Mouse (Mus musculus): Measurements from ENCODE around the gene Selenot. TPM values are rescaled to one million over a fixed set of nuclear protein-coding genes. Genes with fewer than 3 reads are reported as not detected.

Selenot gene
- polyA plus RNA-seq, 1 experiment from 2014 or later: 29.3 TPM

DNA sequence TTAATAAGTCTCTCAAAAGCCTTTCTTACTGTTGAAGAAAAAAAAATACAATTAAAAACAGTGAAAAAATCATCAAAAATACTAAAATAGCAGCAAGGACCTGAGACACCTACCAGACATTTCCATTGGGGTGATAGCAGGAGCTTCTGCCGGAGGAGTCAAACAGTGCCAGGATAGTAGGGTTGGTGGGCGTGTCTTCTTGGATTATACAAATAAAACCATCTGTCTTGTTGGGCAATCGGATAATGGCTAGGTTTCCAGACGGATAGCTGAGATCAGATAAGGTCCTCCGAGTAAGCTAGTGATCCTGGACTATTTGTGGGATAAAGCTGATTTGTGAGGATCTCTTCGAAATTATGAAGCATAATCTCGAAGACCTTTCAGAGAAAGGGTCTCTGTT, 44.6 kb downstream of the Selenot start:
- Histone ChIP-seq H3K27me3 (ENCODE audit: control insufficient read depth, insufficient read depth, low read length) (no peaks in the 10 kb centered on the region), H3K9me3 (ENCODE audit: control insufficient read depth, low read length) (no peaks in the 10 kb centered on the region), H3K4me2 (no peak overlapping the region), H3K4me1 (ENCODE audit: control insufficient read depth, insufficient read depth, low read length) (no peaks in the 10 kb centered on the region), H3K4me3 (ENCODE audit: low read depth, low read length) (no peak overlapping the region), H3K9ac (ENCODE audit: low read length) (no peak overlapping the region), H3K27ac (ENCODE audit: low read depth, low read length) (no peak overlapping the region), H3K36me3 (ENCODE audit: control insufficient read depth, insufficient read depth, low read length) (no peaks in the 10 kb centered on the region)
- DNase-seq (ENCODE audit: low spot score, missing footprints) (peak; percentile 73), ATAC-seq (ENCODE audit: low FRiP score) (no peak)
- WGBS: 81% methylated on average over 7 of the region's 7 CpGs

DNA sequence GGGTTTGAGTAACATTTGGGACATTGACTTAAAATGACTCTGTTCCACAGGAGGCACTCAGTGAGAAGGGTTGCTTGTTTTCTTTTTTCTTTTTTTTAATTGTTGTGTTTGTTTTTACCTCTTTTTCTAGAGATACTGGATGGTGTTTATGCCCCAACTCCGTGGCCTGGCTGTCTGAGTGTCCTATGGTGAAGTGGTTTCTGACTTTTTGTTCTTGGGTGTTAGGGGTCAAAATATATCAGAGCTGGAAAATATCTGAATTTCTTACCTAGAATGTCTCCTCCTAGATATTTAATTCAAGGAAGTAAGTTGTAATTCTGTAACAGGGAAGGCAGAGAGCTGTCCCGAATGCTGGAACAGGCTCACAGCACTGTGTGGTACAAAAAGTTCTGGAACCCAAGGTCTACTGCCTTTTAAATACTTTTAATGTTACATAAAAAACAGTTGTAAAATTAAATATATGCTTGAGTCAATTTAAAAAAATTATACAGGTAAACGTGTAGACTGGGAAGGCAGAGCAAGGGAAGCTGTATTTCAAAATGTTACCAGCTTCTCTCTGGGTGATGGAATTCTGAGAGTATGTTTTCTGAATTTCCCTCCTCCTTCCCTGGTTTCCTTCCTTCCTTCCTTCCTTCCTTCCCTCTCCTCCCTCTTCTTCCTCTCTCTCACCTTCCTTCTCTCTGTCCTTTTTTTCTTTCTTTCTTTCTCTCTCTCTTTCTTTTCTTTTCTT, 46.4 kb downstream of the Selenot start:
- no peaks in the 10 kb centered on the region for H3K9me3 ChIP-seq (ENCODE audit: control insufficient read depth, low read length)
- no peaks in the 10 kb centered on the region for H3K4me1 ChIP-seq (ENCODE audit: control insufficient read depth, insufficient read depth, low read length)
- H3K4me2 ChIP-seq: no peak overlapping the region
- H3K4me3 ChIP-seq (ENCODE audit: low read depth, low read length): no peak overlapping the region
- H3K27ac ChIP-seq (ENCODE audit: low read depth, low read length): no peak overlapping the region
- 78% methylated on average over 3 of the region's 3 CpGs for WGBS
- DNase-seq (ENCODE audit: low spot score, missing footprints): peak; percentile 68
- no peaks in the 10 kb centered on the region for H3K36me3 ChIP-seq (ENCODE audit: control insufficient read depth, insufficient read depth, low read length)
- H3K27me3 ChIP-seq (ENCODE audit: control insufficient read depth, insufficient read depth, low read length): no peaks in the 10 kb centered on the region
- H3K9ac ChIP-seq (ENCODE audit: low read length): no peak overlapping the region
- ATAC-seq (ENCODE audit: low FRiP score): no peak

DNA sequence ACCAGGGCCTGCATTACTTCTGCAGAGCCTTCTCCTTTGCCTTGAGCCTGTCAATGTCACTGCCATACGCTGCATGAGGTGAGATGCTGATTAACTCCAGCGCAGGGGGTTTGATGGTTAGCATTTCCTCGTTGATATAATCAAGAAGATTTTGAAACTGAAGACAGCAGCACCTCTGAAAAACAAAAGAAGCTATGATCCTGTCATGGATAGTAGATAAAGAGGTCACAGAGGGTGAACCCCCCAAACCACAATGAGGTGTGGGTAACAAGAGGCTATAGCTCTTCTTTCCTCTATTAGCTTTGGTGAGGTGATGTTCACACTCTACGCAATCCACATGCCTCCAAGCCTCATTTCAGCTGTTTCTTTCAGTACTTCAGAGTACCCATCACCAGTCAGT, 48.5 kb downstream of the Selenot start:
- no peaks in the 10 kb centered on the region for H3K4me1 ChIP-seq (ENCODE audit: control insufficient read depth, insufficient read depth, low read length)
- WGBS: 87% methylated on average over 4 of the region's 4 CpGs
- H3K4me3 ChIP-seq (ENCODE audit: low read depth, low read length): no peak overlapping the region
- no peak overlapping the region for H3K9ac ChIP-seq (ENCODE audit: low read length)
- H3K9me3 ChIP-seq (ENCODE audit: control insufficient read depth, low read length): no peaks in the 10 kb centered on the region
- H3K27me3 ChIP-seq (ENCODE audit: control insufficient read depth, insufficient read depth, low read length): no peaks in the 10 kb centered on the region
- DNase-seq (ENCODE audit: low spot score, missing footprints): no peak
- H3K4me2 ChIP-seq: no peak overlapping the region
- no peak overlapping the region for H3K27ac ChIP-seq (ENCODE audit: low read depth, low read length)
- no peaks in the 10 kb centered on the region for H3K36me3 ChIP-seq (ENCODE audit: control insufficient read depth, insufficient read depth, low read length)
- no peak for ATAC-seq (ENCODE audit: low FRiP score)

DNA sequence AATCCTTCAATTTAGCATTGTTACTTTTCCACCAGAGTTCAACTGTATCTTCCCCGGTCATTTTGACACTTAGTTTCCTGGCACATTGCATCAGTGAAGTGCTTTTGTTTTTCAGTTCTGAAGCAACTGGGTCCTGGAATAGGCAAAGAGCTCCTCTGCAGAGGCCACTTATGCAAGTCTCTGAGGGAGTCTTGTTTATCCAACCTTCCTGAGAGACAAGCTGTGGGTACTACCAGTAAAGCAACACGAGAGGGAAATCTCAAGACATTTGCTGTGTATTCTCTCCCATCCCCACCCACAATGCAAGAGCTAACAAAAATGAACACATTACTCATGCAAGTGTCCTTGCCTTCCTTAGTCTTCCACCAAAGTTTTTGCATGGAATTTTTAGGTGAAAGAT, 55.3 kb downstream of the Selenot start:
- Histone ChIP-seq H3K4me3 (ENCODE audit: low read depth, low read length) (no peak overlapping the region), H3K9ac (ENCODE audit: low read length) (no peak overlapping the region), H3K4me2 (no peak overlapping the region), H3K27me3 (ENCODE audit: control insufficient read depth, insufficient read depth, low read length) (no peaks in the 10 kb centered on the region), H3K4me1 (ENCODE audit: control insufficient read depth, insufficient read depth, low read length) (peaks cover 3% of the 10 kb centered on the region; the same call in 1 of the 2 replicates), H3K9me3 (ENCODE audit: control insufficient read depth, low read length) (no peaks in the 10 kb centered on the region), H3K36me3 (ENCODE audit: control insufficient read depth, insufficient read depth, low read length) (no peaks in the 10 kb centered on the region), H3K27ac (ENCODE audit: low read depth, low read length) (no peak overlapping the region)
- ATAC-seq (ENCODE audit: low FRiP score) (no peak), DNase-seq (ENCODE audit: low spot score, missing footprints) (no peak)
- WGBS: 84% methylated on average over 2 of the region's 2 CpGs

DNA sequence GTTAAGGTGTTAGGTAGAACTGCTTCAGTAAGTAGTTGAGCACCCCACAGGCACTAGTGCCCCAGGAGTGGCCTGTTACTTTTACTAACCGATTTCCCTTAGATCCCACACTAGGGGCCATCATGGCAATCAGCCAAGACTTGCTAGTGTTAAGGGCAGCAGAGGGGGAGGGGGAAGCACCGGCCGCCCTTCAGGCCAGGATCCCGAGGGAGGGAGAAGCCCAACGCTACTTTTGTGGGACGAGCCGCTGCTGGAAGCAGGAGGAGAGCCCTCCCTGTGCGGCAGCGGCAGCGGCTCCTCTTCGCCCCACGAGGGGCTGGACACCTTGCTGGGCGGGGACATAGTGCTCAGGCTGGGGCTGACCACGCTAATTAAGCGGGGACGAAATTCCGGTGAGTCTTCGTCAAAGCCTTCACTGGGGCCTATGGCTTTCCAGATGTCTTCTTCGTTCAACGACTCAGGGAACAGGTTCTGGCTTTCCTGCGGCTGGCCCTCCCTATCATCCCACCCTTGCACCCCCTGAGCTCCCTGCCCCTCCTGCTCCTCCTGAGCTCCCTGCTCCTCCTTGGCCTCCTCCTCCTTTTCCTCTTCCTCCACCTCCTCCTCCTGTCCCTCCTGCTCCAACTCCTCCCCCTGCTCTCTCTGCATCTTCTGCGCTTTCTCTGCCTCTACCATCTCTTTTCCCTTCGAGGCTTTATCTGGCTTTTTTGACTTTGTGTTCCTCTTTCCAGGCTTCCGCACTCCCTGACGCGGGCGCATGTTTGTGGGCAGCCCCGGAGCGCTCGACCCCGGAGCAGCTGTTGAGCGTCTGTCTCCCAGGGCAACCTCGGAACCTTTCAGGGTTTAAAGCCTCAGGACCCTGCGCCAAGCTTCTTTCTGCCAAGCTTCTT, 60.2 kb downstream of the Selenot start, which contains the start of gene Erich6:
Gene Erich6, minus strand, starts transcription at position 802 of the 890 bp plus-strand sequence.
- H3K4me2 ChIP-seq: peak within 1 kb of the TSS; percentile 87
- DNase-seq (ENCODE audit: low spot score, missing footprints) (peak; percentile 95), ATAC-seq (ENCODE audit: low FRiP score) (peak; percentile 93)
- peak within 1 kb of the TSS; percentile 69 for H3K9ac ChIP-seq (ENCODE audit: low read length)
- WGBS: under 1% methylated on average over 33 of the region's 34 CpGs
- H3K36me3 ChIP-seq (ENCODE audit: control insufficient read depth, insufficient read depth, low read length): no peaks in the 10 kb centered on the region
- peaks cover 7% of the 10 kb centered on the region; the same call in 1 of the 2 replicates for H3K4me1 ChIP-seq (ENCODE audit: control insufficient read depth, insufficient read depth, low read length)
- H3K4me3 ChIP-seq (ENCODE audit: low read depth, low read length): peak within 1 kb of the TSS; percentile 49
- peak within 1 kb of the TSS; percentile 22; the same call in 1 of the 2 replicates for H3K27ac ChIP-seq (ENCODE audit: low read depth, low read length)
- H3K9me3 ChIP-seq (ENCODE audit: control insufficient read depth, low read length): 0 out of 2 replicates have a peak, but pooled peaks cover 3% of the 10 kb centered on the region
- H3K27me3 ChIP-seq (ENCODE audit: control insufficient read depth, insufficient read depth, low read length): no peaks in the 10 kb centered on the region; the same call in 1 of the 2 replicates

Other genes with a start within 250 kb of the Selenot start
- 11.6 and 12.7 TPM in 2 replicates for gene Tsc22d2, start 161.9 kb upstream of the Selenot start, polyA plus RNA-seq (2014; fragmentation: Nextera tagmentation; extraction: Ambion mirVana)
- 62.7 and 68.6 TPM in 2 replicates for gene Eif2a, start 50.8 kb upstream of the Selenot start, polyA plus RNA-seq (2014; fragmentation: Nextera tagmentation; extraction: Ambion mirVana)
- 146 and 148 TPM in 2 replicates for gene Serp1, start 50.7 kb upstream of the Selenot start, polyA plus RNA-seq (2014; fragmentation: Nextera tagmentation; extraction: Ambion mirVana)
- gene Erich6, start 60.6 kb downstream of the Selenot start, polyA plus RNA-seq (2014; fragmentation: Nextera tagmentation; extraction: Ambion mirVana): 0.08 TPM in 1 of 2 replicates, not detected in the other
- gene Siah2, start 115.8 kb downstream of the Selenot start, polyA plus RNA-seq (2014; fragmentation: Nextera tagmentation; extraction: Ambion mirVana): 3.7 and 4.0 TPM in 2 replicates
- not detected in 2 replicates for gene Mindy4b-ps, start 245.7 kb downstream of the Selenot start, polyA plus RNA-seq (2014; fragmentation: Nextera tagmentation; extraction: Ambion mirVana)